Mouse (Mus musculus) CH12F3 (cell line): ENCODE data around the gene Gm8660.
"Not testable (repeated sequence)": the region's sequence is repeated elsewhere in the genome, so short reads cannot be mapped to it uniquely, and the experiment has no call there.

ENCODE experiments used
- in situ Hi-C: fragments of 300-500 bp; cut with MboI; formaldehyde crosslinking; loops from 2 replicates; pipeline ENCODE4 v1.14.3; 2020; ENCODE audit warnings: low sequenced_read_pairs

Gm8660 gene

DNA sequence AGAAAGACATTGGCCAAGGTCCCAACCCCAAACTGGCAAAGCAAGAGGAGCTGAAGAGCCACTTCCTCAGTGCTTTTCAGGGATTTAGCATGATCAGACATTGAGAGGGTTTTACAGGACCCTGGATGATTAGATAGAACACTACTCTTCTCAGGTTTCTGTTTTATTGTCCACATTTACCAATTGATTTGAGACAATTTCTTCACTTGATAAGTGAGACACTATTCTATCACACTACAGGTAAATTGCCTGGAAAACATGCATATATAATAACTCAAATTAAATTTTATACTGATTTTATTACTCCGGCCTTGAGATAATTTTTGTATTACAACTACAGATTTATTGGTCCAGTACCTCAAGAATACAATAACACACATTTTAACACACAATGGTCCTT, at the start of gene Gm8660:
Gene Gm8660 (minus strand): TSS at position 101 of the 400 bp plus-strand sequence.
- in situ Hi-C loops: not testable (repeated sequence)

DNA sequence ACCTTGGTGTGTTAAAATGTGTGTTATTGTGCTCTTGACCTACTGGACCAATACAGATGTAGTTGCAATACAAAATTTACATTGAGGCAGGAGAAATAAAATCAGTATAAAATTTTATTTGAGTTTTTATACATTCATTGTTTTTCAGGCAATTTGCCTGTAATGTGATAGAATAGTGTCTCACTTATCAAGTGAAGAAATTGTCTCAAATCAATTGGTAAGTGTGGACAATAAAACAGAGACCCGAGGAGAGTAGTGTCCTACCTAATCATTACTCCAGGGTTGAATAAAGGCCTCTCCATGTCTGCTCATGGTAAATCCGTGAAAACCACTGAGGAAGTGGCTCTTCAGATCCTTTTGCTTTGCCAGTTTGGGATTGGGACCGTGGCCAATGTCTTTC, 42.4 kb upstream of the Gm8660 start, which contains the start of gene Vmn1r148:
Gene Vmn1r148 (plus strand): TSS at position 301 of the 400 bp plus-strand sequence.
- in situ Hi-C loops: not testable (repeated sequence)

DNA sequence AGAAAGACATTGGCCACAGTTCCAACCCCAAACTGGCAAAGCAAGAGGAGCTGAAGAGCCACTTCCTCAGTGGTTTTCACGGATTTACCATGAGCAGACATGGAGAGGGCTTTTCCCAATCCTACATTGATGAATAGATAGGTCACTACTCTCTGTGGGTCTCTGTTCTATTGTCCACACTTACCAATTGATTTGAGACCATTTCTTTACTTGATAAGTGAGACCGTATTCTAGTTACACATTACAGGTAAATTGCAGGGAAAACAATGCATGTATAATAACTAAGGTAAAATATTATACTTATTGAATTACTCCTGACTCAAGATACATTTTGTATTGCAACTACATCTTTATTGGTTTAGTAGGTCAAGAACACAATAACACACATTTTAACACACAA, 41.2 kb downstream of the Gm8660 start, which contains the start of gene Gm4187:
Gene Gm4187 (minus strand): TSS at position 101 of the 400 bp plus-strand sequence.
- in situ Hi-C loops: not testable (repeated sequence)
